Mouse (Mus musculus) gastrocnemius, postnatal 25 days (tissue): ENCODE results near the gene Plgrkt. TPM values are rescaled to one million over a fixed set of nuclear protein-coding genes. Genes with fewer than 3 reads are reported as not detected.

ENCODE experiments used
- total RNA-seq, 2 experiments: library from RNA; stranded (reverse); gene quantifications; 1 replicate in 1 of 2; 2 replicates in 1 of 2; pipeline ENCODE4 v1.2.3; 2021

The Plgrkt gene
- total RNA-seq, 2 experiments from 2014 or later: 13.7 to 15.1 TPM

Other genes starting within 250 kb of the Plgrkt start
- gene Jak2, start 115.6 kb downstream of the Plgrkt start, total RNA-seq: 10 to 100 TPM; 21.5 to 24.7 TPM
- not detected for gene Insl6, start 42.0 kb downstream of the Plgrkt start, total RNA-seq
- not detected for gene Rln1, start 32.7 kb downstream of the Plgrkt start, total RNA-seq
- gene Cd274, start 65 bp upstream of the Plgrkt start, total RNA-seq: under 1 TPM; 0.67 to 0.77 TPM
- gene Pdcd1lg2, start 43.5 kb upstream of the Plgrkt start, total RNA-seq: not detected
- 10 to 100 TPM; 22.5 to 23.8 TPM for gene Ric1, start 154.9 kb upstream of the Plgrkt start, total RNA-seq